Mouse (Mus musculus) gastrocnemius, adult 2 months (tissue): ENCODE data around the gene Tap1. TPM values are rescaled to one million over a fixed set of nuclear protein-coding genes. Genes with fewer than 3 reads are reported as not detected.
A peak's percentile ranks its signal among the peaks of the same experiment; 100 is the strongest.
"Not testable (repeated sequence)": the region's sequence is repeated elsewhere in the genome, so short reads cannot be mapped to it uniquely, and the experiment has no call there.

Experiments used
- DNase-seq: peaks from one replicate; pipeline ENCODE4 v3.0.0; 2022
- H3K27ac ChIP-seq: fragments of 200-600 bp; 2 replicates; pipeline ENCODE4 v1.8.1; 2022; ENCODE audit warnings: mild to moderate bottlenecking
- H3K4me3 ChIP-seq: fragments of 200-600 bp; 2 replicates; pipeline ENCODE4 v1.8.1; 2022; ENCODE audit warnings: mild to moderate bottlenecking, moderate library complexity
- CTCF ChIP-seq: fragments of 200-600 bp; IDR thresholded peaks from 2 replicates; pipeline ENCODE4 v1.8.1; 2022; ENCODE audit warnings: antibody characterized with exemption, mild to moderate bottlenecking, moderate library complexity
- intact Hi-C: fragments of 180-260 bp; cut with DNase I; formaldehyde crosslinking; loops from one replicate; pipeline ENCODE4 v1.15.1; 2025
- total RNA-seq, 2 experiments: library from RNA; stranded (reverse); gene quantifications; 2 replicates each; pipeline ENCODE4 v1.2.3; 2021

The Tap1 gene
- total RNA-seq, 2 experiments from 2014 or later: 0.74 to 1.5 TPM

DNA sequence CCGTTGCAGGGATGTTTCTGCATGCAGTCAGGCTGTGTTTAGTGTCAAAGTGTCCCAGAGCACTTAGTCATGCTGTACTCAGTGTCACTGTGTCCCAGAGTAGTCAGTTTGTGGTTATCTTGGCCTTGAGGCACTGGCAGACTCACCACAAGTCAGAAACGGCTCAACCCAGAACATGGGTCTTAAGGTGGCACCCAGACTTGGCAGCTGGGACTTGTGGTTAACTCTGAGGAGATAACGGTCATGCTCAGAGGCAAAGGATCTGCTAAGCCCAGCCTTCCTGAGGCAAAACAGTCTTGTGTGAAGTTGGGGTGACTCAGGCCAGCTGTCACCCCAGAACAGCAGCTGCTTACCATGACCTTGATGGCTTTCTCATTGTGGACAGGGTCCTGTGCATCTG lies 23.2 kb downstream of the Tap1 start:
- H3K27ac ChIP-seq: no peak overlapping the region
- no peak for DNase-seq
- TF ChIP-seq CTCF: no peak
- intact Hi-C loops: no loop called here
- no peak overlapping the region for H3K4me3 ChIP-seq

DNA sequence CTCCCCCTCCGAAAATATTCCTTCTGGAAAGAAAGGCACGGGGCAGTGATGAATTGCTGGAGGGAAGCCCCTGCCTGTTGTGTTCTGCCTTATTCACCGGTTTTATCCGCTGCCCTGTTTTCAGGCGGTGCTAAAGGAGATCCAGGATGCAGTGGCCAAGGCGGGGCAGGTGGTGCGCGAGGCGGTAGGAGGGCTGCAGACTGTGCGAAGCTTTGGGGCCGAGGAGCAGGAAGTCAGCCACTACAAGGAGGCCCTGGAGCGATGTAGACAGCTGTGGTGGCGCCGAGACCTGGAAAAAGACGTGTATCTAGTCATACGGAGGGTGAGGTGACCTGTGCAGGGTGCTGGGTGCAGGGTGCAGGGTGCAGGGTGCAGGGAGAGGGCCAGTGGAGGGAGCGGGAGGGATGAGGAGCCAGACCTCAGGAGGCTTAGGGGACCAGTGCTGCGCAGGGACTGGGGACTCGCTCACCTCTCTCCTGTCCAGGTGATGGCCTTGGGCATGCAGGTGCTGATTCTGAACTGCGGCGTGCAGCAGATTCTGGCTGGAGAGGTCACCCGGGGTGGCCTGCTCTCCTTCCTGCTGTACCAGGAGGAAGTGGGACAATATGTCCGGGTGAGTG lies 24.5 kb downstream of the Tap1 start:
- intact Hi-C loops: no loop called here
- no peak for TF ChIP-seq CTCF

DNA sequence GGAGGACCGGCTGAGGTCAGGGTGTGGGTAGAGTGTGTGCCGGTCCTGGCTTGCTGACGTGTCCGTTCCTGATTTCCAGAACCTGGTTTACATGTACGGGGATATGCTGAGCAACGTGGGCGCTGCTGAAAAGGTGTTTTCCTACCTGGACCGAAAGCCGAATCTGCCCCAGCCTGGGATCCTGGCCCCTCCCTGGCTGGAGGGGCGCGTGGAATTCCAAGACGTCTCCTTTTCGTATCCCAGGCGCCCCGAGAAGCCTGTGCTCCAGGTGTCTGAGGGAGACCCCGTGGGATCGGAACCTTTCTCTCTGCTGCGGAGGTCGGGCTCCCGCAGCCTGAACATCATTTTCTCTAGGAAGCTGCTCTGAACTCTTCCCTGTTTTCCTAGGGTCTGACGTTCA lies 26.6 kb downstream of the Tap1 start:
- Histone ChIP-seq H3K4me3 (no peak overlapping the region), H3K27ac (no peak overlapping the region)
- intact Hi-C loops: no loop called here
- no peak for TF ChIP-seq CTCF
- no peak for DNase-seq

More for the DNA sequence above, 24.5 kb downstream of the Tap1 start:
- Histone ChIP-seq H3K4me3 (no peak overlapping the region), H3K27ac (no peak overlapping the region)
- no peak for DNase-seq

DNA sequence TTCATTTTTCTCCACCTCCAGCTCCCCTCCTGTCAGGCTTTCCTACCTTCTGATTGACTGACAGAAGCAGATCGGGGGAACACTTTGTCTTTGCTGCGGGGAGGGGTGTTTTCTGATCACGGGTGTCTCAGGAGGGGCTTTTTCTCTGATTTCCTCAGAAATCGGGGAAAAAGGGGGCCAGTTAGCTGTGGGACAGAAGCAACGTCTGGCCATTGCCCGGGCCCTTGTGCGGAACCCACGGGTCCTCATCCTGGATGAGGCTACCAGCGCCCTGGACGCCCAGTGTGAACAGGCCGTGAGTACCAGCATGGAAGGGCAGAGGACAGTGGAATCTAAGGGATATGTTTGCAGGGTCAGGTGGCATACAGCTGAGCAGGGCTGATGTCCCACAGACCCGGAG lies 27.8 kb downstream of the Tap1 start:
- H3K4me3 ChIP-seq: no peak overlapping the region
- intact Hi-C loops: loop anchor here (5.0 kb wide), 1 partner anchor 43 kb away; no protein-coding TSS in a partner anchor

DNA sequence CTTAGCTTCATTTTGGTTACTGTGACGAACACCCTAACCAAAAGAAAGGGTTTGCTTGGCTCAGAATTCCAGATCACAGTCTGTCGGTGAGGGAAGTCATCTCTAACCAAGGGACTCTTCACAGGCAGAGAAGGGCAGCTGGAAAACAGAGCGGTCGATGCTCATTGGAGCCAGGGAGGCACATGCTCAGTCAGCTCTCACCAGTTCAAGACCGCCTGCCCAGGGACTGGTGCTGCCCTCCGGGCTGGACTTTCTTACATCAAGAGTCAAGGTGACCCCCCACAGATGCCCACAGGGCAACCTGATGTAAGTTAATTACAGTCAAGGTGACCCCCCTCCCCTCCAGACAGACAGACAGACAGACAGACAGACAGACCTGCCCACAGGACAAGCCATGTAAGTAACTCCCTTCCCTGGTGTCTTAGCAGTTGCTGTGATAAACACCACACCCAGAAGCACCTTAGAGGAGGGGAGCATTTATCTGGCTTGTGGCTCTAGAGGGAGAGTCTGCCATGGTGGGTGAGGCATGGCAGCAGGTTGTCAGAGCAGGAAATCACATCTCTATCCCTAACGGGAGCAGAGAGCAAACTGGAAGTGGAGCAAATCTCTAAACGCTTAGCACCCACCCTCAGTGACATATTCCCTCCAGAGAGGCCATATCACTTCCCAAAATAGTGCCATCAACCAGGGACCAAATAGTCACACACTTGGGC lies 30.0 kb downstream of the Tap1 start:
- H3K4me3 ChIP-seq: no peak overlapping the region
- no peak for DNase-seq
- TF ChIP-seq CTCF: no peak
- intact Hi-C loops: loop anchor here (5.0 kb wide), 1 partner anchor 45 kb away; no protein-coding TSS in a partner anchor
- no peak overlapping the region for H3K27ac ChIP-seq

More for the DNA sequence above, 27.8 kb downstream of the Tap1 start:
- DNase-seq: no peak
- no peak overlapping the region for H3K27ac ChIP-seq
- no peak for TF ChIP-seq CTCF

DNA sequence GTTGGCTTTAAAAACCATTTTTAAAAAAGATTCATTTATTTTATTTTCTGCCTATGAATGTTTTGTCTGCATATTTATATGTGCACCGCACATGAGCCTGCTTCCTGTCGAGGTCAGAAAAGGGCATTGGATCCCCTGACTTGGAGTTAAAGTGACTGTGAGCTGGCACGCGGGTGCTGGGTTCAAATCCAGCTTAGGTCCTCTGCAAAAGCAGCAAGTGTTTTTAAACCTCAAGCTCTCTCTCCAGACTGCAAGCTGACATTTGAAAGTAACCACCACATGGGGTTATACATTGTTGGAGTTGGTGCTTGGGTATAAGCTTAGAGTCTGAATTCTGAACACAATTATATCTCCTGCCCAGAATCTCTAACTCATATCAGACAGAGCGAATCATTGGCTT lies 30.6 kb downstream of the Tap1 start:
- H3K27ac ChIP-seq: peak overlapping the region; percentile 71
- no peak for TF ChIP-seq CTCF
- no peak for DNase-seq
- intact Hi-C loops: loop anchor here (5.0 kb wide), 1 partner anchor 46 kb away; no protein-coding TSS in a partner anchor
- peak overlapping the region; percentile 62 for H3K4me3 ChIP-seq

DNA sequence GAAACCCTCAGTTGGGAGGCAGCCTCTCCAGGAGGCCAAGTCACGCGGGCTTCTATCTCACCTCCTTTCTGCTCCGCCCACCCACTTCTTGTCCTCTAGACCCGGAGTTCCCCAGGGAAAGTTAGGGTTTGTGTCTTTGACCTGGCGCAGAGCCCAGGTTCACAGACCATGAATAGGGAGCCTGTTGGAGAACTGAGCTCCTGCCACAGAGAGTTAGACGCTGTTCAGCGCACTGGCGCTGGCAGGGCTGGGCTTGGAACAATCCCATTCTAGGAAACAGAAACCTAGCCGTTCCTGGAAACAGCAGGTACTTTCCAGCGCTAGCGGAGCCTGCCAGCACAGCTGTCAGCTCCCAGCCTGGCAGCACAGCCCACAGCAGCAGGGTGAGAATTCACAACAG lies 31.3 kb downstream of the Tap1 start:
- peak; percentile 87 for DNase-seq
- peak overlapping the region; percentile 62 for H3K4me3 ChIP-seq
- intact Hi-C loops: loop anchor here (5.0 kb wide), 1 partner anchor 46 kb away; no protein-coding TSS in a partner anchor
- TF ChIP-seq CTCF: no peak
- H3K27ac ChIP-seq: peak overlapping the region; percentile 71

DNA sequence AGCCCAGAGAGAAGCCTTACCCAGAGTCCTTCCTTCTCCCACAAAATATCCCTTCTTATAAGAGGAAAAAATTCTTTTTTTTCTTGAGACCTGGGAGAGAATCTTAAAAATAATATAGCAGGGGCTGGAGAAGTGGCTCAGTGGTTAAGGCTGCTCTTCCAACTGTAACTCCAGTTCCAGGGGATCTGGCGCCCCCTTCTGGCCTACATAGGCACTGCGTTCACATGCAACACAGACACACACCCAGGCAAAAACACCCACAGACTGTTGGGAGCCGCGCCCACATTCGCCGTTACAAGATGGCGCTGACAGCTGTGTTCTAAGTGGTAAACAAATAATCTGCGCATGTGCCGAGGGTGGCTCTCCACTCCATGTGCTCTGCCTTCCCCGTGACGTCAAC lies 31.7 kb downstream of the Tap1 start:
- Histone ChIP-seq H3K4me3 (peak overlapping the region; percentile 62), H3K27ac (peak overlapping the region; percentile 71)
- TF ChIP-seq CTCF: peak; percentile 70

DNA sequence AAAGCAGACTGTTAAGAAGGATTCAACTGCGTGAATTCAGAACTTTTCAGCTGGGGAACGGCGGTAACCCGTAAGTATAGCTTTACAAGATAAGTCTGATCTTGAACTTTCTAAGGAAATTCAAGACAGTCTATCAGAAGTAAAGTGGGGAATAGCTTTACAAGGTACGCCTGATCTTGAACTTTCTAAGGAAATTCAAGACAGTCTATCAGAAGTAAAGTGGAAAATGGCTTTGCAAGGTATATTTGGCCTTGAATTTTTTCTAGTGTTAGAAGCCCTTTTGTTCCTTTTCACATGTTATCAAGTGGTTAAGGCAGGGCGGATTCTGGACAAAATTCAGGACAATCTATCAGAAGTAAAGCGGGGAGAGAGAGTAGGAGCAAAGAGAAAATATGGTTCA lies 32.4 kb downstream of the Tap1 start:
- not testable (repeated sequence) for H3K4me3 ChIP-seq, DNase-seq, H3K27ac ChIP-seq
- intact Hi-C loops: loop anchor here (5.0 kb wide), 1 partner anchor 48 kb away; no protein-coding TSS in a partner anchor

More for the DNA sequence above, 31.7 kb downstream of the Tap1 start:
- intact Hi-C loops: loop anchor here (5.0 kb wide), 1 partner anchor 47 kb away; no protein-coding TSS in a partner anchor
- DNase-seq: peak; percentile 73

DNA sequence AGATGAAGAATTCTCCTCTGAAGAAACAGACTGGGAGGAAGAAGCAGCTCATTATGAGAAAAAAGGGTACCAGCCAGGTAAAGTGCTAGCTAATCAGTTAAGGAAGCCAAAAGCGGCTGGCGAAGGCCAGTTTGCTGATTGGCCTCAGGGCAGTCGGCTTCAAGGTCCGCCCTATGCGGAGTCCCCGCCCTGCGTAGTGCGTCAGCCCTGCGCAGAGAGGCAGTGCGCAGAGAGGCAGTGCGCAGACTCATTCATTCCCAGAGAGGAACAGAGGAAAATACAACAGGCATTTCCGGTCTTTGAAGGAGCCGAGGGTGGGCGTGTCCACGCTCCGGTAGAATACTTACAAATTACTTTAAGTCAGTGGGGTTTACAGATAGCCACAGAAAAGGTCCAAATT lies 33.0 kb downstream of the Tap1 start:
- H3K4me3 ChIP-seq, H3K27ac ChIP-seq, DNase-seq, intact Hi-C loops: not testable (repeated sequence)

DNA sequence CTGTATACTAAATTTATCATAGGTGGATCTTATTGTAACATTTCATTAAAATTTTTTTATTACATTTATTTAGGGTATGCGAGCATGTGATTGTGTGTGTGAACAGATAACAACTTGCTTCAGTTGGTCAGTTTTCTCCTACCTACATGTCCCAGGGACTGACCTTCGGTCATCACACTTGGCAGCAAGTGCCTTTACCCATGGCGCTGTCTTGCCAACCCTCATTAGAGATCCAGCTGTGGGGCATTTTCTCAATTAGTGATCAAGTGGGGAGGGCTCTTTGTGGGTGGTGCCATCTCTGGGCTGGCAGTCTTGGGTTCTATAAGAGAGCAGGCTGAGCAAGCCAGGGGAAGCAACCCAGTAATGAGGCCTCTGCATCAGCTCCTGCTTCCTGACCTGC lies 37.5 kb downstream of the Tap1 start:
- DNase-seq: no peak
- TF ChIP-seq CTCF: no peak
- intact Hi-C loops: no loop called here
- no peak overlapping the region for H3K4me3 ChIP-seq
- no peak overlapping the region for H3K27ac ChIP-seq

DNA sequence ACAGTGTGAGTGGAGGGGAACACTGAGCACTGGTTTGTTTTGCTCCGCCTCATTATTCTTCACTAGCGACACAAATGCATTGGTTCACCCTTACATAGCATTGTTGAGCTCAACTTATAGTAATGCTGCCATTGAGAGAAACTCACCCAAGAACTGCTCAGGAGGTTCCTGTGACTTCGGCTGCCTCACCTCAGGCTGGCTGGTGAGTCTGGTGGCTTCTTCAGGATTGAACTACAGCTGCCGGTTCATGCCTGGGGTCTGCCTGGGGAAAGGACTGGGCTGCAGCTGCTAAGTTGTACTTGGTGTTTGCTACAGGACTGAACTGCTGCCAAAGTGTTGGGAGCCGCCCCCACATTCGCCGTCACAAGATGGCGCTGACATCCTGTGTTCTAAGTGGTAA lies 38.1 kb downstream of the Tap1 start:
- DNase-seq: no peak
- Histone ChIP-seq H3K27ac (no peak overlapping the region), H3K4me3 (no peak overlapping the region)
- intact Hi-C loops: no loop called here
- TF ChIP-seq CTCF: no peak

DNA sequence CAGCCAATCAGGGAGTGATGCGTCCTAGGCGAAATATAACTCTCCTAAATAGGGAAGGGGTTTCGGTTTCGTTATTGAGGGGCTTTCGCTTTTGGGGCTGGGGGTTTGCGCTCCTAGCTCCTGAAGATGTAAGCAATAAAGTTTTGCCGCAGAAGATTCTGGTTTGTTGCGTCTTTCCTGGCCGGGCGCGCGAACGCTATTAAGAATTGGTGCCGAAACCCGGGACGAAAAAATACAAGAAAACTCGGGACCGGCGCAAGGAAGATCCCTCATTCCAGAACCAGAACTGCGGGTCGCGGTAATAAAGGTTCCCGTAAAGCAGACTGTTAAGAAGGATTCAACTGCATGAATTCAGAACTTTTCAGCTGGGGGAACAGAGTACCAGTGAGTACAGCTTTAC lies 38.6 kb downstream of the Tap1 start:
- intact Hi-C loops, DNase-seq, H3K4me3 ChIP-seq, H3K27ac ChIP-seq: not testable (repeated sequence)

DNA sequence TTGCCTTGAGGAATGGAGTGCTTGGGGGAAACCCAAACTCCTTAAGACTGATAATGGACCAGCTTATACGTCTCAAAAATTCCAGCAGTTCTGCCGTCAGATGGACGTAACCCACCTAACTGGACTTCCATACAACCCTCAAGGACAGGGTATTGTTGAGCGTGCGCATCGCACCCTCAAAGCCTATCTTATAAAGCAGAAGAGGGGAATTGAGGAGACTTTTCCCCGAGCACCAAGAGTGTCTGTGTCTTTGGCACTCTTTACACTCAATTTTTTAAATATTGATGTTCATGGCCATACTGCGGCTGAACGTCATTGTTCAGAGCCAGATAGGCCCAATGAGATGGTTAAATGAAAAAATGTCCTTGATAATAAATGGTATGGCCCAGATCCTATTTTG lies 43.6 kb downstream of the Tap1 start:
- not testable (repeated sequence) for DNase-seq, H3K27ac ChIP-seq, H3K4me3 ChIP-seq
- intact Hi-C loops: loop anchor here (10.0 kb wide), 1 partner anchor 126 kb away; no protein-coding TSS in a partner anchor

DNA sequence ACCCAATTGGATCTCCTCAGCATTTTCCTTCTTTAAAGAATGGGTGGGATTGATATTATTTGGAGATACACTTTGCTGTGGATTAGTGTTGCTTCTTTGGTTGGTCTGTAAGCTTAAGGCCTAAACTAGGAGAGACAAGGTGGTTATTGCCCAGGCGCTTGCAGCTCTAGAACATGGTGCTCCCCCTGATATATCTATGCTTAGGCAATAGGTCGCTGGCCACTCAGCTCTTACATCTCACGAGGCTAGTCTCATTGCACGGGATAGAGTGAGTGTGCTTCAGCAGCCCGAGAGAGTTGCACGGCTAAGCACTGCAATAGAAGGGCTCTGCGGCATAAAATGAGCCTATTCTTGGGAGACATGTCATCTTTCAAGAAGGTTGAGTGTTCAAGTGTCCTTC lies 44.7 kb downstream of the Tap1 start:
- not testable (repeated sequence) for H3K4me3 ChIP-seq, H3K27ac ChIP-seq, DNase-seq
- intact Hi-C loops: loop anchor here (10.0 kb wide), 1 partner anchor 127 kb away; no protein-coding TSS in a partner anchor
